Mouse (Mus musculus): ENCODE measurements at regions not wholly inside any gene's neighbourhood (a gene's known extent, or its start where the extent isn't known, plus 50 kb on each side); places are given as distances from the start of the nearest gene placed in this dataset.

GRCm38 (mm10) chr13:44548880-44549279 lies 180.4 kb upstream of the Jarid2 start:
- no peak for DNase-seq (ENCODE audit: low read depth, low spot score)

GRCm38 (mm10) chr13:44553363-44553762 lies 175.9 kb upstream of the Jarid2 start:
- no peak for DNase-seq (ENCODE audit: low read depth, low spot score)

GRCm38 (mm10) chr13:44554686-44555463 lies 174.4 kb upstream of the Jarid2 start:
- peak; percentile 75 for DNase-seq (ENCODE audit: low read depth, low spot score)

- DNase-seq (ENCODE audit: low read depth, low spot score) = no peak
Observed at GRCm38 (mm10) chr13:44555979-44556378, 173.3 kb upstream of the Jarid2 start.

GRCm38 (mm10) chr13:44558051-44558450 lies 171.2 kb upstream of the Jarid2 start:
- DNase-seq (ENCODE audit: low read depth, low spot score) = peak; percentile 47

- peak; percentile 57 for DNase-seq (ENCODE audit: low read depth, low spot score)
Observed at GRCm38 (mm10) chr13:44558491-44559177, 170.6 kb upstream of the Jarid2 start.

- DNase-seq (ENCODE audit: low read depth, low spot score) = peak; percentile 47
Observed at GRCm38 (mm10) chr13:44559178-44559565, 170.1 kb upstream of the Jarid2 start.

GRCm38 (mm10) chr13:44559706-44560105 lies 169.6 kb upstream of the Jarid2 start:
- DNase-seq (ENCODE audit: low read depth, low spot score) = peak; percentile 90

- DNase-seq (ENCODE audit: low read depth, low spot score) = peak; percentile 72
Observed at GRCm38 (mm10) chr13:44564705-44565104, 164.6 kb upstream of the Jarid2 start.

GRCm38 (mm10) chr13:44567696-44568095 lies 161.6 kb upstream of the Jarid2 start:
- DNase-seq (ENCODE audit: low read depth, low spot score) = no peak

- DNase-seq (ENCODE audit: low read depth, low spot score) = no peak
Observed at GRCm38 (mm10) chr13:44569241-44569778, 160.0 kb upstream of the Jarid2 start.

- DNase-seq (ENCODE audit: low read depth, low spot score) = no peak
Observed at GRCm38 (mm10) chr13:44573463-44573862, 155.8 kb upstream of the Jarid2 start.

GRCm38 (mm10) chr13:44579215-44579614 lies 150.1 kb upstream of the Jarid2 start:
- no peak for DNase-seq (ENCODE audit: low read depth, low spot score)

GRCm38 (mm10) chr13:44580156-44580736 lies 149.0 kb upstream of the Jarid2 start:
- DNase-seq (ENCODE audit: low read depth, low spot score) = no peak

GRCm38 (mm10) chr13:44580767-44581166 lies 148.5 kb upstream of the Jarid2 start:
- peak; percentile 33 for DNase-seq (ENCODE audit: low read depth, low spot score)

GRCm38 (mm10) chr13:44581947-44582766 lies 147.1 kb upstream of the Jarid2 start:
- peak; percentile 54 for DNase-seq (ENCODE audit: low read depth, low spot score)

- DNase-seq (ENCODE audit: low read depth, low spot score) = no peak
Observed at GRCm38 (mm10) chr13:44582767-44583085, 146.5 kb upstream of the Jarid2 start.

GRCm38 (mm10) chr13:44583614-44584013 lies 145.7 kb upstream of the Jarid2 start:
- no peak for DNase-seq (ENCODE audit: low read depth, low spot score)

- peak; percentile 56 for DNase-seq (ENCODE audit: low read depth, low spot score)
Observed at GRCm38 (mm10) chr13:44584151-44584550, 145.1 kb upstream of the Jarid2 start.

- DNase-seq (ENCODE audit: low read depth, low spot score) = peak; percentile 75
Observed at GRCm38 (mm10) chr13:44584551-44584950, 144.7 kb upstream of the Jarid2 start.

GRCm38 (mm10) chr13:44587846-44588245 lies 141.4 kb upstream of the Jarid2 start:
- DNase-seq (ENCODE audit: low read depth, low spot score) = no peak

GRCm38 (mm10) chr13:44594645-44595044 lies 134.6 kb upstream of the Jarid2 start:
- DNase-seq (ENCODE audit: low read depth, low spot score) = no peak
